Mouse (Mus musculus) intestine, postnatal 0 days (tissue): ENCODE results near the gene Mrtfa. TPM values are rescaled to one million over a fixed set of nuclear protein-coding genes. Genes with fewer than 3 reads are reported as not detected.

Experiments used
- ATAC-seq: fragments of 200-750 bp; cut with Nextera tagmentation; 2 replicates; pipeline ENCODE4 v1.8.0; 2017; ENCODE audit warnings: mild to moderate bottlenecking, moderate TSS enrichment, moderate library complexity
- H3K27ac ChIP-seq: fragments of 300-500 bp; sonication (generic); 2 replicates; pipeline ENCODE4 v1.5.1; 2014; ENCODE audit warnings: mild to moderate bottlenecking, low read depth, low read length, moderate library complexity
- H3K27me3 ChIP-seq: fragments of 300-500 bp; sonication (generic); replicated peaks from 2 replicates; pipeline ENCODE4 v1.6.1; 2014; ENCODE audit warnings: low read length, mixed read lengths; ENCODE audit not compliant: control insufficient read depth, insufficient read depth
- H3K36me3 ChIP-seq: fragments of 300-500 bp; sonication (generic); 2 replicates; pipeline ENCODE4 v1.6.1; 2014; ENCODE audit warnings: mild to moderate bottlenecking, moderate library complexity; ENCODE audit not compliant: control insufficient read depth, insufficient read depth
- H3K4me1 ChIP-seq: fragments of 300-500 bp; sonication (generic); replicated peaks from 2 replicates; pipeline ENCODE4 v1.6.1; 2014; ENCODE audit warnings: antibody characterized with exemption, low read length, mixed read lengths; ENCODE audit not compliant: control insufficient read depth, insufficient read depth
- H3K4me2 ChIP-seq: fragments of 300-500 bp; sonication (generic); replicated peaks from 2 replicates; pipeline ENCODE4 v1.6.1; 2014; ENCODE audit warnings: low read depth, mild to moderate bottlenecking, moderate library complexity
- H3K4me3 ChIP-seq: fragments of 300-500 bp; sonication (generic); 2 replicates; pipeline ENCODE4 v1.5.1; 2014; ENCODE audit warnings: low read depth, low read length
- H3K9ac ChIP-seq: fragments of 300-500 bp; sonication (generic); 2 replicates; pipeline ENCODE4 v1.6.1; 2014; ENCODE audit warnings: mild to moderate bottlenecking, low read depth, low read length
- H3K9me3 ChIP-seq: fragments of 300-500 bp; sonication (generic); 2 replicates; pipeline ENCODE4 v1.6.1; 2016; ENCODE audit warnings: mixed run types; ENCODE audit not compliant: control insufficient read depth
- CTCF ChIP-seq: sonication (generic); IDR thresholded peaks from 2 replicates; pipeline ENCODE4 v1.5.1; 2016; ENCODE audit warnings: low read depth, mild to moderate bottlenecking, control low read depth, antibody characterized with exemption, moderate library complexity
- WGBS: fragments of 180-500 bp; shearing (Covaris S2); extraction: QIAGEN DNeasy Blood & Tissue Kit; methylation state at CpG from one replicate; pipeline ENCODE4 v1.1.7; 2014; 5-methylcytosine and 5-hydroxymethylcytosine counted together
- polyA plus RNA-seq: library from polyadenylated mRNA; unstranded; fragments of >200 nt; fragmentation: Nextera tagmentation; extraction: Ambion mirVana; gene quantifications from 2 replicates; pipeline ENCODE4 v1.2.1, GENCODE M21; 2015

Mrtfa gene
- polyA plus RNA-seq, 1 experiment from 2014 or later = 9.0 TPM

- Histone ChIP-seq H3K27me3 (no peaks in the 10 kb centered on the region), H3K9ac (no peak overlapping the region), H3K4me1 (no peaks in the 10 kb centered on the region), H3K4me2 (no peak overlapping the region), H3K9me3 (no peaks in the 10 kb centered on the region), H3K36me3 (0 out of 2 replicates have a peak, but pooled peaks cover 3% of the 10 kb centered on the region), H3K27ac (no peak overlapping the region), H3K4me3 (no peak overlapping the region)
- no peak for ATAC-seq
- WGBS = 88% methylated on average over 5 of the region's 5 CpGs
- TF ChIP-seq CTCF = no peak
Measured at GRCm38 (mm10) chr15:81192316-81192715, 1.8 kb upstream of the Mrtfa start.

- Histone ChIP-seq H3K27me3 (no peaks in the 10 kb centered on the region), H3K4me2 (peak overlapping the region; percentile 93), H3K9ac (peak overlapping the region; percentile 83), H3K4me1 (no peaks in the 10 kb centered on the region), H3K27ac (peak overlapping the region; percentile 69), H3K9me3 (no peaks in the 10 kb centered on the region), H3K4me3 (peak overlapping the region; percentile 90), H3K36me3 (0 out of 2 replicates have a peak, but pooled peaks cover 3% of the 10 kb centered on the region)
- no peak for TF ChIP-seq CTCF
- no peak for ATAC-seq
- WGBS = 18% methylated on average over 9 of the region's 9 CpGs
Measured at GRCm38 (mm10) chr15:81191303-81191702, 746 bp upstream of the Mrtfa start.

- Histone ChIP-seq H3K27ac (peak overlapping the region; percentile 68), H3K9ac (peak overlapping the region; percentile 83), H3K4me1 (no peaks in the 10 kb centered on the region), H3K27me3 (no peaks in the 10 kb centered on the region), H3K36me3 (0 out of 2 replicates have a peak, but pooled peaks cover 3% of the 10 kb centered on the region), H3K9me3 (no peaks in the 10 kb centered on the region), H3K4me2 (peak overlapping the region; percentile 93), H3K4me3 (peak overlapping the region; percentile 90)
- peak; percentile 46 for ATAC-seq
- under 1% methylated on average over 44 of the region's 46 CpGs for WGBS
- no peak for TF ChIP-seq CTCF
Measured at GRCm38 (mm10) chr15:81190011-81190629, 437 bp downstream of the Mrtfa start.

DNA sequence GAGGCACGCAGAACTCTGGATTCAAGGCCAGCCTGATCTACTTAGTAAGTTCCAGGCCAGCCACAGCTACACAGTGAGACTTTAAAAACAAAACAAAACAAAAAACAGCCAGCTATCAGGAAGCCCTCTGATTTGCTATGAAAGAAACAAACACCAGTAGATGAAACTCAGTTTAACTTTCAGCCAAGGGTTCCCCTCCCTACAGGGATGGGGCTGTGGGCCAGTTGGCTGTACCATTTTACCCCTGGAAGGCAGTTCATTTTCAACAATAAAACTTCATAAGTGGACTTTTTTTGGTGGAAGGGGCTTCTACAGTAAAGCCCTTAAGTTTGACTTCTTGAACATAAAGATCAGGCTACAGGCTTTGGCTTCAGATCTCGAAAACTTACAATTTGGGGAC, 1.5 kb downstream of the Mrtfa start:
- WGBS = 91% methylated on average over 2 of the region's 2 CpGs
- ATAC-seq = no peak
- no peak for TF ChIP-seq CTCF
- Histone ChIP-seq H3K36me3 (0 out of 2 replicates have a peak, but pooled peaks cover 3% of the 10 kb centered on the region), H3K9ac (no peak overlapping the region), H3K4me1 (no peaks in the 10 kb centered on the region), H3K9me3 (no peaks in the 10 kb centered on the region), H3K27ac (no peak overlapping the region), H3K4me2 (peak overlapping the region; percentile 93; the same call in 1 of the 2 replicates), H3K4me3 (no peak overlapping the region), H3K27me3 (no peaks in the 10 kb centered on the region)

DNA sequence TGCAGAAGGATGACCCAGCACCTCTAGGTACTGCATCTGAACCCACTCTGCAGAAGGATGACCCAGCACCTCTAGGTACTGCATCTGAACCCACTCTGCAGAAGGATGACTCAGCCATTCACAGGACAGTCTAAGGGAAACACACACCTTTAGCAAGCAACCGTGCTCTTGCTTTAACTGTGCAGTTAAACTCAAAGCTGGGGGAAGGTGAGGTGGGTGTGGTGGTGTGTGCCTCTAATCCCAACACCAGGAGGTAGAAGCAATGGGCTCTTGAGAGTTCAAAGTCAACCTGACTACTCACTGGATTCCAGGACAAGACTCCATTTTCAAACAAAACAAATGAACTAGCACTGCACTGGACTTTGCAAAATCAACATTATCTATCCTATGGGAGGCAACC, 5.6 kb downstream of the Mrtfa start:
- WGBS = 39% methylated on average over 1 of the region's 1 CpGs
- 0 out of 2 replicates have a peak, but pooled peaks have one; percentile 32 for ATAC-seq
- 0 out of 2 replicates have a peak, but pooled peaks cover 3% of the 10 kb centered on the region for H3K36me3 ChIP-seq
- H3K9me3 ChIP-seq = no peaks in the 10 kb centered on the region
- no peaks in the 10 kb centered on the region for H3K4me1 ChIP-seq
- H3K4me3 ChIP-seq = no peak overlapping the region
- no peak overlapping the region for H3K4me2 ChIP-seq
- TF ChIP-seq CTCF = no peak
- H3K27ac ChIP-seq = no peak overlapping the region
- no peak overlapping the region for H3K9ac ChIP-seq
- H3K27me3 ChIP-seq = no peaks in the 10 kb centered on the region

DNA sequence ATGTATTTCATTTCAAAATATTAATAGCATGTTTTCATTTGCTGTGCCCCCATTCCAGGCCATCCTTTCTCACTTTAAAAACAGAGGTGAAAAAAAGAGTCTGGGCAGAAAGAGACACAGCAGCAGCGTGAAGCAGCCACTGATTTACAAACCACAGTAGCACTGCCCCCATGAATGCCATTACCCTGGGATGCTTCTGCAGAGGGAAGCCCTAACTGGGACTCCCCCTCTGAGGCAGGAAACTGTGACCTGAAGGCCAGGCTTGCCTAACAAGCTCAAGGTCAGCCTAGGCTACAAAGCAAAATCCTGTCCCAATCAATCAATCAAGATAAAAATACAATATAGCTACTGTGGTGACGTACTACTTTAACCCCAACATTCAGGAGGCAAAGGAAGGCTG, 9.3 kb downstream of the Mrtfa start:
- Histone ChIP-seq H3K9ac (no peak overlapping the region), H3K36me3 (no peaks in the 10 kb centered on the region), H3K4me2 (no peak overlapping the region), H3K9me3 (no peaks in the 10 kb centered on the region), H3K27ac (no peak overlapping the region), H3K27me3 (no peaks in the 10 kb centered on the region), H3K4me3 (no peak overlapping the region), H3K4me1 (no peaks in the 10 kb centered on the region)
- no peak for TF ChIP-seq CTCF
- 61% methylated on average over 2 of the region's 2 CpGs for WGBS
- ATAC-seq = no peak
